Mouse (Mus musculus) naive thymus-derived CD4-positive, alpha-beta T cell, adult 5 months (primary cell): ENCODE results near the gene Tmsb15b2. TPM values are rescaled to one million over a fixed set of nuclear protein-coding genes. Genes with fewer than 3 reads are reported as not detected.

Source experiments
- polyA plus RNA-seq: library from polyadenylated mRNA; unstranded; fragments of 100-300 nt; shearing (Covaris generic); gene quantifications from one replicate; pipeline ENCODE4 v1.2.1, GENCODE M21; 2017

Gene Tmsb15b2
- 20.3 TPM for polyA plus RNA-seq

GRCm38 (mm10) chrX:136975397-136975796 is at the start of gene Tmsb15b2:
Gene Tmsb15b2 (minus strand): TSS chrX:136975497.

GRCm38 (mm10) chrX:136992978-136993547 is 17.8 kb upstream of the Tmsb15b2 start, which contains the start of gene Zcchc18:
Gene Zcchc18 (plus strand): TSS chrX:136993155.

GRCm38 (mm10) chrX:136976424-136977084 is 1.3 kb upstream of the Tmsb15b2 start, which contains the start of the genes Tmsb15l and Tmsb15b1:
Gene Tmsb15l (minus strand): TSS chrX:136976869.
Gene Tmsb15b1 (minus strand): TSS chrX:136976874.

GRCm38 (mm10) chrX:136927031-136927430 is 48.3 kb downstream of the Tmsb15b2 start, which contains the start of gene H2bfm:
Gene H2bfm (plus strand): TSS chrX:136927325.

Other genes with a start within 250 kb of the Tmsb15b2 start
- gene Morf4l2, start 231.8 kb downstream of the Tmsb15b2 start, polyA plus RNA-seq: 293 TPM
- not detected for gene Glra4, start 195.4 kb downstream of the Tmsb15b2 start, polyA plus RNA-seq
- gene Plp1, start 152.8 kb downstream of the Tmsb15b2 start, polyA plus RNA-seq: 2.6 TPM
- not detected for gene Rab9b, start 106.7 kb downstream of the Tmsb15b2 start, polyA plus RNA-seq
- gene H2bfm, start 48.2 kb downstream of the Tmsb15b2 start, polyA plus RNA-seq: not detected
- 1.9 TPM for gene Tmsb15l, start 1.4 kb upstream of the Tmsb15b2 start, polyA plus RNA-seq
- 18.2 TPM for gene Tmsb15b1, start 1.4 kb upstream of the Tmsb15b2 start, polyA plus RNA-seq
- gene Zcchc18, start 17.7 kb upstream of the Tmsb15b2 start, polyA plus RNA-seq: 2.7 TPM
- gene Slc25a53, start 62.8 kb upstream of the Tmsb15b2 start, polyA plus RNA-seq: 5.6 TPM
- 5.8 TPM for gene Fam199x, start 74.1 kb upstream of the Tmsb15b2 start, polyA plus RNA-seq
- not detected for gene Esx1, start 146.6 kb upstream of the Tmsb15b2 start, polyA plus RNA-seq